Mouse (Mus musculus): Measurements from ENCODE around the gene Mcemp1. TPM values are rescaled to one million over a fixed set of nuclear protein-coding genes. Genes with fewer than 3 reads are reported as not detected.

Mcemp1 gene
- polyA plus RNA-seq, 1 experiment from 2014 or later = 0.17 TPM

GRCm38 (mm10) chr8:3710312-3710711 lies 44.8 kb downstream of the Mcemp1 start:
- Histone ChIP-seq H3K27ac (no peak overlapping the region), H3K9me3 (no peaks in the 10 kb centered on the region), H3K27me3 (ENCODE audit: insufficient read depth, poor library complexity, severe bottlenecking) (no peaks in the 10 kb centered on the region), H3K4me3 (no peak overlapping the region), H3K4me1 (replicated peaks) (no peaks in the 10 kb centered on the region), H3K36me3 (no peaks in the 10 kb centered on the region)
- whole genome bisulfite sequencing = 88% methylated on average over 3 of the region's 3 CpGs
- DNase-seq (ENCODE audit: low spot score) = no peak

DNA sequence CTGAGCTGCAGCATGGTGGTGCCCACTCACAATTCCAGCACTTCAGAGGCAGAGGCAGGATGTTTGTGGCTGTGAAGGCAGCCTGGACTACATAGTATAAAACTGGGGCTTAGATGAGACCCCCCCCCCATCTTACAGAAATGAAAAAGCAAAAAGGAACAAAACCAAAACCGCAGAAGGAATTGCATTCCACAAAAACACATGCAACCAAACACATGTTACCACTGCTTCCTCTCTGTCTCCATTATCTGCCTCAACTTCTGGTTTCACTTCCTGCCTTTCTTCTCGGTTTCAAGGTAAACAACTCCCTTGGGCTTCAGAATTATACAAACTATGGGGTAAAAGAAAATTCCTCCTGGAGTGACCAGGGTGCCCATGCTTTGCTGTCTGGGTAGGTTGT lies 46.1 kb downstream of the Mcemp1 start:
- Histone ChIP-seq H3K4me3 (no peak overlapping the region), H3K27me3 (ENCODE audit: insufficient read depth, poor library complexity, severe bottlenecking) (no peaks in the 10 kb centered on the region), H3K9me3 (no peaks in the 10 kb centered on the region), H3K36me3 (no peaks in the 10 kb centered on the region), H3K27ac (no peak overlapping the region), H3K4me1 (replicated peaks) (no peaks in the 10 kb centered on the region)
- WGBS = 65% methylated on average over 2 of the region's 2 CpGs
- DNase-seq (ENCODE audit: low spot score) = no peak

DNA sequence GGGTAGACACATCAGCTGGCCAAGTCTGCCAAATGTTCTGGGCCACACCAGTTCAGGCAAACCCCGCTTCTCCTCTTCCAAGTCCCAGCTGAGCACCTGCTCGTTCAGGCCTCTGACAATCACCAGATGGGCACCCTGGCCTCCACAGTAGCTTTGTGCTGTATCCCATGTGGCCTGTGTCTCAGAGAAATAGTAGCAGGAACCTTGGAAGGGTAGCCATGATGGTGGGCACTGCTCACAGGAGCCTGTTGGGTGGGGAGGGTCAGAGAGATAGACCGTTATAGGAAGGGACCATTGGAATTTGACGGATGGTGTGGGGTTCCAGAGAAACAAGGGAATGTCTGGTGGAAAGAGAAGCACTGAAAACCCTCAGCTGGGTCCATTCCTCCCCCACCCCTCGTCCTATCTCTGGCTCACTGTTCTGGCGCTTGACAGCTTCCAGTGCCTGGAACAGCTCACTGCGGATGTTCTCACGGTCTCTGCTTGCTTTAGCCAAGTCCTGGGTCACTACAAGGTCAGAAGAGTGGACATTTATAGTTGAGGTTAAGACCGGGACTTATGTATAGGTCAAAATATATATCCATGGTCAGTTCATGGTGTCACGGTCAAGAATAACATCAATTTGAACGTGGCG lies 51.9 kb downstream of the Mcemp1 start:
- H3K36me3 ChIP-seq = no peaks in the 10 kb centered on the region
- no peak overlapping the region for H3K4me3 ChIP-seq
- DNase-seq (ENCODE audit: low spot score) = no peak
- H3K27ac ChIP-seq = no peak overlapping the region
- H3K9me3 ChIP-seq = no peaks in the 10 kb centered on the region
- 0 out of 2 replicates have a peak, but pooled peaks cover 3% of the 10 kb centered on the region for H3K4me1 ChIP-seq (replicated peaks)
- no peaks in the 10 kb centered on the region for H3K27me3 ChIP-seq (ENCODE audit: insufficient read depth, poor library complexity, severe bottlenecking)
- WGBS = 85% methylated on average over 12 of the region's 12 CpGs

- Histone ChIP-seq H3K36me3 (no peaks in the 10 kb centered on the region), H3K4me3 (no peak overlapping the region), H3K9me3 (no peaks in the 10 kb centered on the region), H3K27me3 (ENCODE audit: insufficient read depth, poor library complexity, severe bottlenecking) (no peaks in the 10 kb centered on the region), H3K4me1 (replicated peaks) (0 out of 2 replicates have a peak, but pooled peaks cover 3% of the 10 kb centered on the region), H3K27ac (no peak overlapping the region)
- WGBS = 17% methylated on average over 14 of the region's 14 CpGs
- DNase-seq (ENCODE audit: low spot score) = peak; percentile 58
Measured at GRCm38 (mm10) chr8:3718559-3718958, 53.0 kb downstream of the Mcemp1 start.

Other genes with a start within 250 kb of the Mcemp1 start
- 4.4 TPM in 2 replicates for gene Pex11g, start 198.1 kb upstream of the Mcemp1 start, polyA plus RNA-seq (2016; fragmentation: Nextera tagmentation; extraction: Ambion mirVana)
- not detected in 2 replicates for gene Tex45, start 194.9 kb upstream of the Mcemp1 start, polyA plus RNA-seq (2016; fragmentation: Nextera tagmentation; extraction: Ambion mirVana)
- 74.1 and 98.1 TPM in 2 replicates for gene Zfp358, start 172.6 kb upstream of the Mcemp1 start, polyA plus RNA-seq (2016; fragmentation: Nextera tagmentation; extraction: Ambion mirVana)
- 63.4 and 73.9 TPM in 2 replicates for gene Mcoln1, start 165.3 kb upstream of the Mcemp1 start, polyA plus RNA-seq (2016; fragmentation: Nextera tagmentation; extraction: Ambion mirVana)
- gene Pnpla6, start 150.4 kb upstream of the Mcemp1 start, polyA plus RNA-seq (2016; fragmentation: Nextera tagmentation; extraction: Ambion mirVana) = 22.4 and 23.1 TPM in 2 replicates
- gene C330021F23Rik, start 97.8 kb upstream of the Mcemp1 start, polyA plus RNA-seq (2016; fragmentation: Nextera tagmentation; extraction: Ambion mirVana) = 6.1 and 8.3 TPM in 2 replicates
- gene Camsap3, start 78.5 kb upstream of the Mcemp1 start, polyA plus RNA-seq (2016; fragmentation: Nextera tagmentation; extraction: Ambion mirVana) = 12.4 and 15.4 TPM in 2 replicates
- gene Xab2, start 44.4 kb upstream of the Mcemp1 start, polyA plus RNA-seq (2016; fragmentation: Nextera tagmentation; extraction: Ambion mirVana) = 71.6 and 74.6 TPM in 2 replicates
- gene Pet100, start 44.2 kb upstream of the Mcemp1 start, polyA plus RNA-seq (2016; fragmentation: Nextera tagmentation; extraction: Ambion mirVana) = 97.8 and 115 TPM in 2 replicates
- gene Pcp2, start 40.2 kb upstream of the Mcemp1 start, polyA plus RNA-seq (2016; fragmentation: Nextera tagmentation; extraction: Ambion mirVana) = 0.22 TPM in 1 of 2 replicates, not detected in the other
- gene Stxbp2, start 34.8 kb upstream of the Mcemp1 start, polyA plus RNA-seq (2016; fragmentation: Nextera tagmentation; extraction: Ambion mirVana) = 38.7 and 44.1 TPM in 2 replicates
- gene Retn, start 10.0 kb upstream of the Mcemp1 start, polyA plus RNA-seq (2016; fragmentation: Nextera tagmentation; extraction: Ambion mirVana) = 0.37 and 0.55 TPM in 2 replicates
- gene Fcor, start 6.6 kb downstream of the Mcemp1 start, polyA plus RNA-seq (2016; fragmentation: Nextera tagmentation; extraction: Ambion mirVana) = 9.5 and 9.6 TPM in 2 replicates
- gene Trappc5, start 10.5 kb downstream of the Mcemp1 start, polyA plus RNA-seq (2016; fragmentation: Nextera tagmentation; extraction: Ambion mirVana) = 44.7 and 45.3 TPM in 2 replicates
- 0.22 and 0.31 TPM in 2 replicates for gene Fcer2a, start 28.4 kb downstream of the Mcemp1 start, polyA plus RNA-seq (2016; fragmentation: Nextera tagmentation; extraction: Ambion mirVana)
- gene Clec4g, start 54.9 kb downstream of the Mcemp1 start, polyA plus RNA-seq (2016; fragmentation: Nextera tagmentation; extraction: Ambion mirVana) = not detected in 2 replicates
- not detected in 2 replicates for gene Cd209a, start 83.2 kb downstream of the Mcemp1 start, polyA plus RNA-seq (2016; fragmentation: Nextera tagmentation; extraction: Ambion mirVana)
- not detected in 2 replicates for gene Cd209e, start 188.6 kb downstream of the Mcemp1 start, polyA plus RNA-seq (2016; fragmentation: Nextera tagmentation; extraction: Ambion mirVana)
- gene Cd209d, start 212.8 kb downstream of the Mcemp1 start, polyA plus RNA-seq (2016; fragmentation: Nextera tagmentation; extraction: Ambion mirVana) = not detected in 2 replicates